Mouse (Mus musculus) olfactory bulb, adult 2 months (tissue): Measurements from ENCODE around the gene Nabp2. TPM values are rescaled to one million over a fixed set of nuclear protein-coding genes. Genes with fewer than 3 reads are reported as not detected.

Source experiments
- H3K27ac ChIP-seq: fragments of 200-500 bp; 2 replicates; pipeline ENCODE4 v1.5.1; 2012; ENCODE audit warnings: low read depth, low read length; ENCODE audit not compliant: insufficient read depth
- H3K4me1 ChIP-seq: fragments of 200-500 bp; 2 replicates; pipeline ENCODE4 v1.6.1; 2012; ENCODE audit warnings: low read length; ENCODE audit not compliant: control insufficient read depth, insufficient read depth
- H3K4me3 ChIP-seq: fragments of 200-500 bp; 2 replicates; pipeline ENCODE4 v1.5.1; 2012; ENCODE audit warnings: mild to moderate bottlenecking, low read depth, low read length, moderate library complexity; ENCODE audit not compliant: insufficient read depth
- CTCF ChIP-seq: fragments of 200-500 bp; IDR thresholded peaks from 2 replicates; pipeline ENCODE4 v1.5.1; 2012; ENCODE audit warnings: low read depth, mild to moderate bottlenecking, low read length, moderate library complexity; ENCODE audit not compliant: insufficient read depth
- POLR2A ChIP-seq: fragments of 200-500 bp; IDR thresholded peaks from 2 replicates; pipeline ENCODE4 v1.6.1; 2012; ENCODE audit warnings: mild to moderate bottlenecking, low read depth, low read length, moderate library complexity; ENCODE audit not compliant: insufficient read depth
- WGBS: fragments of 180-500 bp; shearing (Covaris S2); methylation state at CpG from one replicate; pipeline ENCODE4 v1.1.7; 2018; 5-methylcytosine and 5-hydroxymethylcytosine counted together
- polyA plus RNA-seq: library from polyadenylated mRNA; stranded (reverse); fragments of >200 nt; gene quantifications from 2 replicates; pipeline ENCODE4 v1.2.4, GENCODE M21; 2012; ENCODE audit warnings: low replicate concordance; ENCODE audit not compliant: missing spikeins, insufficient read depth, insufficient read length

The Nabp2 gene
- not detected in 2 replicates for polyA plus RNA-seq

- WGBS, result under 1% methylated on average over 49 of the region's 50 CpGs
- peaks cover 20% of the 10 kb centered on the region for H3K4me1 ChIP-seq
These were observed at the start of gene Nabp2, which contains the start of gene Rnf41 for GRCm38 (mm10) chr10:128411211-128412054. Gene Nabp2 (minus strand): TSS chr10:128411492. Gene Rnf41 (plus strand): TSS chr10:128411657.

DNA sequence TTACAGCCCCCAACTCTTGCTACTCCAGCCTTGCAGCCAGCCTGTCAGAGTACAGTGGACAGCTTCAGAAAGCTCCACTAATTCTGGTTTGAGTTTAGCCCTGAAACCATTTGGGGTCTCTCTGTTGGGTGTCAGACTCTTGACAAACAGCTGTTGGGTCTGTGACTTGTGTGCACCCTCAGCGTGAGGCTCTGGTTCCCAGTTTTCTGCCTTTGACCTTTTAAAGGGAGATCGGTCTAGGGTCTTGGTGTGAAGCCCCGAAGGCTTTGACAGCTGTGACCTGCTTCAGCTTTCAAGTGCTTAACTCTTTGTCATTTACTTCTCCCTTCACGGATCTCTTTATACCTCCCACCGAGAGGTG lies 49.0 kb upstream of the Nabp2 start:
- H3K27ac ChIP-seq, result no peak overlapping the region
- no peak for TF ChIP-seq POLR2A
- TF ChIP-seq CTCF, result no peak
- WGBS, result 1% methylated on average over 5 of the region's 5 CpGs

More at GRCm38 (mm10) chr10:128411211-128412054, at the start of gene Nabp2, which contains the start of gene Rnf41:
- Histone ChIP-seq H3K27ac (peak within 1 kb of the TSS; percentile 83), H3K4me3 (peak within 1 kb of the TSS; percentile 92)
- peak; percentile 89 for TF ChIP-seq POLR2A
- TF ChIP-seq CTCF, result no peak

DNA sequence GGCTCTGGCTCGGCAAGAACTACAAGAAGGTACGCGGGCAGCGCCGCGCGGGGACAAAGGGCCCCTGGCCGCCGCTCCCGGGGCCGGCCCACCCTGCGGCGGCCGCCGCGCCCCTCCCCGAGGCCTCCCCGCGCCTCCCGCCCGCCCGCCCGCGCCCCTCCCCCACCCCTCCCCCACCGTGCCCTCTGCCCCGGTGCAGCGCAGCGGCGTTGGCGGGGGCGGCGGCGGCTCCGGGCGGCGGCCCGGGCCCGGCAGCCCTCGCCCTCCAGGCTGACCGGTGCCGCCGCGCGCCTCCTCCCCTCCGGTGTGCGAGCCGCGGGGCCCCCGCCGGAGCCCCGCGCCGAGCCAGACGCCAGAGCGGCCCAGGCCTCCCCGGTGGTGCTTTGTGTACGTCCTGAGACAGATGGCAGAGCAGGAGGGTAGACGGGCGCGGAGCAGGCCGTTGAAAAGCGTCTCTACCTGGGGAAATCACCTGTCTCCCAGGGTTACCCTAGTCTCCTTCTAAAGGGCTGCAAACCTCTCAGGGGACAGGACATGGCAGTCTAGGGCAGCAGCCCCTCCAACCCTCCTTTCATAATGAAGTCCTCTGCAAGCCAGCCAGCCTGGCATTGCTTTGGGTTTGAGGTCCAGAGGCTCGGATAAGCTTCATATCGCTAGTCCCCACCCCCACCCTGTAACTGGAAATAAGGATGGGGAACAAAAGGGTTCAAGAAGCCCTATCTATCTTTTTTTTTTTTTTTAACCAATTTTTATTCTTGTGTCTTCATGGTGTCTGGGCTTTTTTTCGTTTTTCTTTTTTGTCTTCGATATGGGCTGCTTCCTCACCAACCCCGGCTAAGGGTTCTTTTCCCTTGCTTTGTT lies 48.3 kb upstream of the Nabp2 start:
- 3% methylated on average over 56 of the region's 67 CpGs for WGBS
- TF ChIP-seq CTCF (no peak), POLR2A (no peak)
- peak overlapping the region; percentile 97 for H3K4me3 ChIP-seq

More for the DNA sequence above, 49.0 kb upstream of the Nabp2 start:
- Histone ChIP-seq H3K4me3 (peak overlapping the region; percentile 97), H3K4me1 (peaks cover 7% of the 10 kb centered on the region)

DNA sequence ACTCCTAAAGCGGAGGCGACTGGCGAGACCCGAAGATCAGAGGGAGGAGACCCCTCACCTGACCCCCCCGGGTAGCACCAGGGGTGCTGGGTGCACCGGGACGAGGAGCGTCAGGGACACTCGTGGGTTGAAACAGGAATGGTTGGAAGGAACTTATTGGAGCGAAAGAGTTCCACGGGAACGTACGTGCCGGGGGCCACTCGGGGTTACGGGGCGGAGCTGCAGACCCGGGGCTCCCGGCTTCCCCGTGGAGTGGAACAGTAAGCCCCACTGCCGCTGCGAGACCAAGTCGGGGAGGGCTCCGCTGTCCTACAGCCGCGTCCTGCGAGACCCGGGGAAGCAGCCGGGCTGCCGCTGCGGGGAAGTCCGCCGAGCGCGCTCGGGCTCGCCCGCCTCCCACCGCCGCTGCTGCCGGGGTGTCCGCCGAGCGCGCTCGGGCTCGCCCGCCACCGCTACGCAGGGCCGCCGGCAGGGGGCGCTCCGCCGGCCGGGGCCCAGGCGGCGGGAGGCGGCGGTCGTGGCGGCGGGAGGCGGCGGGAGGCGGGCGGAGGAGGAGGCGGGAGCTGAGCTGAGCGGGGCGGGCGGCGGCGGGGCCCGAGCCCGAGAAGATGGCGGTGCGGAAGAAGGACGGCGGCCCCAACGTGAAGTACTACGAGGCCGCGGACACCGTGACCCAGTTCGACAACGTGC lies 47.6 kb upstream of the Nabp2 start, which contains the start of gene Smarcc2:
Smarcc2 (plus strand) TSS at position 530 of the 690 bp plus-strand sequence.
- Histone ChIP-seq H3K4me3 (peak within 1 kb of the TSS; percentile 97), H3K27ac (peak within 1 kb of the TSS; percentile 87), H3K4me1 (peaks cover 7% of the 10 kb centered on the region)
- WGBS, result under 1% methylated on average over 82 of the region's 86 CpGs
- peak; percentile 61 for TF ChIP-seq CTCF
- TF ChIP-seq POLR2A, result peak; percentile 63

More for the DNA sequence above, 48.3 kb upstream of the Nabp2 start:
- Histone ChIP-seq H3K27ac (peak overlapping the region; percentile 78), H3K4me1 (peaks cover 7% of the 10 kb centered on the region)

DNA sequence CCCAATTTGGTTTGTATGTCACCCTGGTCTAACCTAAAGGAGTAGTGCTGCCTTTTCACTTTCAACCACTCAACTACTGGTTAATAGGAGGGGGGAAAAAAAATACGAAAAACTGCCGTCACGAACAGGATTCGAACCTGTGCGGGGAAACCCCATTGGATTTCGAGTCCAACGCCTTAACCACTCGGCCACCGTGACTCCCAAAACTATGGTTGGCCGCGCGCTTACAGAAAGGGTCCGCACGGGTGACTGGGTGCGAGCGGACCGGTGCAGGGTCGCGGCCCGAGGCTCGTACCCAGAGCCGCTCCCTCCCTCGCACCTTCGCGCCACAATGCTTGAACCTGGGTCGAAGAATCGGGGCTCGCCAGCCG lies 47.0 kb upstream of the Nabp2 start:
- TF ChIP-seq CTCF (no peak), POLR2A (no peak)
- H3K27ac ChIP-seq, result peak overlapping the region; percentile 87
- H3K4me1 ChIP-seq, result peaks cover 7% of the 10 kb centered on the region
- H3K4me3 ChIP-seq, result peak overlapping the region; percentile 97
- 1% methylated on average over 29 of the region's 29 CpGs for WGBS

- no peak overlapping the region for H3K27ac ChIP-seq
- no peak for TF ChIP-seq CTCF
- no peak for TF ChIP-seq POLR2A
- WGBS, result 93% methylated on average over 6 of the region's 6 CpGs
- H3K4me1 ChIP-seq, result peaks cover 7% of the 10 kb centered on the region
- no peak overlapping the region for H3K4me3 ChIP-seq
These were observed 46.4 kb upstream of the Nabp2 start for GRCm38 (mm10) chr10:128457676-128458075.

DNA sequence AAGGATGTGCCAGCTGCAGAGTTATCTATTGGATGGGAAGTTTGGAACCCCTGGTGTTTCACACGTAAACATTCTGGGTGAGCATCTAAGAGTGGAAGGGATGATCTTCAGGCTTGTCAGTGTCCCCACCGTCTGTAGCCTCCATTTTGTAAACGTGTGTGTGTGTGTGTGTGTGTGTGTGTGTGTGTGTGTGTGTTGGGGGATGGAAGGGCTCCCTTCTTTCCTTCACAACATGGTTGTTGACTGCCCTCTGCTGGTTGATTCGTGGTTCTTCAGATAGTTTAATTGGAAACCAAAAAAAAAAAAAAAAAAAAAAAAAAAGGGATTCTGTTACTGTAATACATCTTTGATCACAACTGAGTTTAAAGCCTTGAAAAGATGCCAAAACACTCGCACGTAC lies 44.0 kb upstream of the Nabp2 start:
- TF ChIP-seq CTCF, result 0 out of 2 replicates have a peak, but pooled peaks have one; percentile 24
- TF ChIP-seq POLR2A, result no peak
- H3K27ac ChIP-seq, result no peak overlapping the region
- WGBS, result 1% methylated on average over 6 of the region's 6 CpGs
- peaks cover under 1% of the 10 kb centered on the region; the same call in 1 of the 2 replicates for H3K4me1 ChIP-seq
- H3K4me3 ChIP-seq, result no peak overlapping the region

GRCm38 (mm10) chr10:128454471-128454870 lies 43.2 kb upstream of the Nabp2 start:
- no peak overlapping the region for H3K27ac ChIP-seq
- no peaks in the 10 kb centered on the region for H3K4me1 ChIP-seq
- no peak overlapping the region for H3K4me3 ChIP-seq
- WGBS, result 83% methylated on average over 3 of the region's 3 CpGs
- TF ChIP-seq POLR2A (no peak), CTCF (no peak)
